Mouse (Mus musculus): Measurements from ENCODE around the gene Ofd1. TPM values are rescaled to one million over a fixed set of nuclear protein-coding genes. Genes with fewer than 3 reads are reported as not detected.

The Ofd1 gene
- polyA plus RNA-seq (2011; ENCODE audit: insufficient read depth, insufficient read length, low read depth, missing spikeins): 19.7 and 19.8 TPM in 2 replicates

- Histone ChIP-seq H3K9me3 (replicated peaks; ENCODE audit: control insufficient read depth, insufficient read depth, low read length, poor library complexity, severe bottlenecking) (no peaks in the 10 kb centered on the region), H3K4me3 (ENCODE audit: low read depth, low read length) (peak within 1 kb of the TSS; percentile 96), H3K27me3 (ENCODE audit: control insufficient read depth, insufficient read depth, low read length, poor library complexity, severe bottlenecking) (no peaks in the 10 kb centered on the region), H3K4me1 (ENCODE audit: control insufficient read depth, insufficient read depth, low read length) (no peaks in the 10 kb centered on the region), H3K27ac (ENCODE audit: insufficient read depth, low read length) (no peak within 1 kb of the TSS; the same call in 1 of the 2 replicates), H3K9ac (ENCODE audit: low read depth, poor library complexity, severe bottlenecking) (peak within 1 kb of the TSS; percentile 99), H3K36me3 (ENCODE audit: control insufficient read depth, insufficient read depth, low read length, poor library complexity, severe bottlenecking) (no peaks in the 10 kb centered on the region)
- TF ChIP-seq CTCF (IDR thresholded peaks at IDR 0.05; ENCODE audit: low read depth, low read length) (no peak), POLR2A (IDR thresholded peaks at IDR 0.05; ENCODE audit: insufficient read depth, low read length) (peak; percentile 8), EP300 (IDR thresholded peaks at IDR 0.05; ENCODE audit: insufficient read depth, low read depth, low read length) (no peak)
Measured at GRCm38 (mm10) chrX:166440616-166441063, at the start of gene Ofd1. Gene Ofd1, minus strand, starts transcription at chrX:166440704.

- no peak for TF ChIP-seq POLR2A (IDR thresholded peaks at IDR 0.05; ENCODE audit: insufficient read depth, low read length)
- no peak for TF ChIP-seq CTCF (IDR thresholded peaks at IDR 0.05; ENCODE audit: low read depth, low read length)
- TF ChIP-seq EP300 (IDR thresholded peaks at IDR 0.05; ENCODE audit: insufficient read depth, low read depth, low read length): no peak
Measured at GRCm38 (mm10) chrX:166479365-166479983, 39.0 kb upstream of the Ofd1 start, which contains the start of gene Rab9. Gene Rab9, minus strand, starts transcription at chrX:166479867.

GRCm38 (mm10) chrX:166478631-166479364 is 38.3 kb upstream of the Ofd1 start:
- TF ChIP-seq CTCF (IDR thresholded peaks at IDR 0.05; ENCODE audit: low read depth, low read length) (no peak), EP300 (IDR thresholded peaks at IDR 0.05; ENCODE audit: insufficient read depth, low read depth, low read length) (no peak), POLR2A (IDR thresholded peaks at IDR 0.05; ENCODE audit: insufficient read depth, low read length) (no peak)
- Histone ChIP-seq H3K9ac (ENCODE audit: low read depth, poor library complexity, severe bottlenecking) (peak overlapping the region; percentile 78), H3K4me1 (ENCODE audit: control insufficient read depth, insufficient read depth, low read length) (peaks cover 3% of the 10 kb centered on the region), H3K27ac (ENCODE audit: insufficient read depth, low read length) (no peak overlapping the region), H3K9me3 (replicated peaks; ENCODE audit: control insufficient read depth, insufficient read depth, low read length, poor library complexity, severe bottlenecking) (no peaks in the 10 kb centered on the region), H3K27me3 (ENCODE audit: control insufficient read depth, insufficient read depth, low read length, poor library complexity, severe bottlenecking) (no peaks in the 10 kb centered on the region), H3K36me3 (ENCODE audit: control insufficient read depth, insufficient read depth, low read length, poor library complexity, severe bottlenecking) (peaks cover 14% of the 10 kb centered on the region), H3K4me3 (ENCODE audit: low read depth, low read length) (peak overlapping the region; percentile 99)

More at GRCm38 (mm10) chrX:166479365-166479983, 39.0 kb upstream of the Ofd1 start, which contains the start of gene Rab9:
- Histone ChIP-seq H3K27ac (ENCODE audit: insufficient read depth, low read length) (no peak within 1 kb of the TSS; the same call in 1 of the 2 replicates), H3K36me3 (ENCODE audit: control insufficient read depth, insufficient read depth, low read length, poor library complexity, severe bottlenecking) (peaks cover 14% of the 10 kb centered on the region), H3K9me3 (replicated peaks; ENCODE audit: control insufficient read depth, insufficient read depth, low read length, poor library complexity, severe bottlenecking) (no peaks in the 10 kb centered on the region), H3K4me1 (ENCODE audit: control insufficient read depth, insufficient read depth, low read length) (peaks cover 3% of the 10 kb centered on the region), H3K4me3 (ENCODE audit: low read depth, low read length) (peak within 1 kb of the TSS; percentile 99), H3K9ac (ENCODE audit: low read depth, poor library complexity, severe bottlenecking) (peak within 1 kb of the TSS; percentile 78), H3K27me3 (ENCODE audit: control insufficient read depth, insufficient read depth, low read length, poor library complexity, severe bottlenecking) (no peaks in the 10 kb centered on the region)

DNA sequence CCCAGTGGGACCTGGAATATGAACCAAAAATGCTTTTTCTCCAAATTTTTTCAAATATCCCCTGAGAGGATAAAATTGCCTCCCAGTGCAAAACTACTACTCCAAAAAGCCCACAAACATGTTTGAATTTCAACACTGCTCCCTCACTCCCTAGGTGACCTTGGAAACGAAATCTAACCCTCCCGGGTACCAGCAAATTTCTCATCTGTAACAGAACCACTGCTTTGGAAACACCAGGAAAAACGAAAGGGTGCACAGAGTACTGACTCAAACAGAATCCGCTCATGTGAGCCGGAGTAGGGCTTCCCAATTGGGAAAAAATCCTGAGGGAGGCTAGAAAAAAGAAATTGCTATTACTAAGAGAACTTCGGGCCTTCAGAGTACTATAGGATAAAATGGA is 36.9 kb upstream of the Ofd1 start:
- no peaks in the 10 kb centered on the region for H3K9me3 ChIP-seq (replicated peaks; ENCODE audit: control insufficient read depth, insufficient read depth, low read length, poor library complexity, severe bottlenecking)
- no peaks in the 10 kb centered on the region for H3K4me1 ChIP-seq (ENCODE audit: control insufficient read depth, insufficient read depth, low read length)
- TF ChIP-seq POLR2A (IDR thresholded peaks at IDR 0.05; ENCODE audit: insufficient read depth, low read length) (no peak), EP300 (IDR thresholded peaks at IDR 0.05; ENCODE audit: insufficient read depth, low read depth, low read length) (no peak), CTCF (IDR thresholded peaks at IDR 0.05; ENCODE audit: low read depth, low read length) (no peak)
- H3K4me3 ChIP-seq (ENCODE audit: low read depth, low read length): peak overlapping the region; percentile 33
- H3K27me3 ChIP-seq (ENCODE audit: control insufficient read depth, insufficient read depth, low read length, poor library complexity, severe bottlenecking): no peaks in the 10 kb centered on the region
- no peak overlapping the region; the same call in 1 of the 2 replicates for H3K27ac ChIP-seq (ENCODE audit: insufficient read depth, low read length)
- H3K36me3 ChIP-seq (ENCODE audit: control insufficient read depth, insufficient read depth, low read length, poor library complexity, severe bottlenecking): peaks cover 17% of the 10 kb centered on the region
- H3K9ac ChIP-seq (ENCODE audit: low read depth, poor library complexity, severe bottlenecking): no peak overlapping the region

- H3K27me3 ChIP-seq (ENCODE audit: control insufficient read depth, insufficient read depth, low read length, poor library complexity, severe bottlenecking): no peaks in the 10 kb centered on the region
Measured at GRCm38 (mm10) chrX:166472612-166473011, 32.1 kb upstream of the Ofd1 start.

More at GRCm38 (mm10) chrX:166472612-166473011, 32.1 kb upstream of the Ofd1 start:
- no peak for TF ChIP-seq CTCF (IDR thresholded peaks at IDR 0.05; ENCODE audit: low read depth, low read length)
- no peak for TF ChIP-seq EP300 (IDR thresholded peaks at IDR 0.05; ENCODE audit: insufficient read depth, low read depth, low read length)
- Histone ChIP-seq H3K4me3 (ENCODE audit: low read depth, low read length) (no peak overlapping the region), H3K36me3 (ENCODE audit: control insufficient read depth, insufficient read depth, low read length, poor library complexity, severe bottlenecking) (peaks cover 17% of the 10 kb centered on the region), H3K9ac (ENCODE audit: low read depth, poor library complexity, severe bottlenecking) (no peak overlapping the region), H3K9me3 (replicated peaks; ENCODE audit: control insufficient read depth, insufficient read depth, low read length, poor library complexity, severe bottlenecking) (no peaks in the 10 kb centered on the region), H3K27ac (ENCODE audit: insufficient read depth, low read length) (no peak overlapping the region), H3K4me1 (ENCODE audit: control insufficient read depth, insufficient read depth, low read length) (no peaks in the 10 kb centered on the region)
